Mouse (Mus musculus) heart, embryonic 16.5 days (tissue): Measurements from ENCODE around the gene Rps21. TPM values are rescaled to one million over a fixed set of nuclear protein-coding genes. Genes with fewer than 3 reads are reported as not detected.
"Not testable (repeated sequence)": the region's sequence is repeated elsewhere in the genome, so short reads cannot be mapped to it uniquely, and the experiment has no call there.

Source experiments
- ATAC-seq: fragments of 200-750 bp; cut with Nextera tagmentation; replicated peaks from 2 replicates; pipeline ENCODE4 v1.8.0; 2017; ENCODE audit warnings: moderate number of reproducible peaks; ENCODE audit not compliant: insufficient read depth, low FRiP score; ENCODE audit errors: extremely low read depth
- H3K27ac ChIP-seq: fragments of 300-500 bp; sonication (generic); 2 replicates; pipeline ENCODE4 v1.5.1; 2014; ENCODE audit warnings: mild to moderate bottlenecking, low read length, control low read depth, moderate library complexity
- H3K27me3 ChIP-seq: fragments of 300-500 bp; sonication (generic); 2 replicates; pipeline ENCODE4 v1.6.1; 2014; ENCODE audit warnings: low read length, mixed read lengths; ENCODE audit not compliant: control insufficient read depth, insufficient read depth
- H3K36me3 ChIP-seq: fragments of 300-500 bp; sonication (generic); 2 replicates; pipeline ENCODE4 v1.6.1; 2014; ENCODE audit not compliant: control insufficient read depth, insufficient read depth
- H3K4me1 ChIP-seq: fragments of 300-500 bp; sonication (generic); 2 replicates; pipeline ENCODE4 v1.6.1; 2014; ENCODE audit warnings: low read length, mixed read lengths; ENCODE audit not compliant: control insufficient read depth, insufficient read depth
- H3K4me2 ChIP-seq: fragments of 300-500 bp; sonication (generic); 2 replicates; pipeline ENCODE4 v1.6.1; 2014; ENCODE audit warnings: low read depth, mild to moderate bottlenecking, control low read depth, low read length
- H3K4me3 ChIP-seq: fragments of 300-500 bp; sonication (generic); 2 replicates; pipeline ENCODE4 v1.5.1; 2014; ENCODE audit warnings: mild to moderate bottlenecking, control low read depth, low read length
- H3K9ac ChIP-seq: fragments of 300-500 bp; sonication (generic); 2 replicates; pipeline ENCODE4 v1.6.1; 2014; ENCODE audit warnings: low read length, control low read depth
- H3K9me3 ChIP-seq: fragments of 300-500 bp; sonication (generic); replicated peaks from 2 replicates; pipeline ENCODE4 v1.6.1; 2016; ENCODE audit warnings: low read length; ENCODE audit not compliant: control insufficient read depth
- WGBS: fragments of 180-500 bp; shearing (Covaris S2); extraction: QIAGEN DNeasy Blood & Tissue Kit; methylation state at CpG from one replicate; pipeline ENCODE4 v1.1.7; 2014; 5-methylcytosine and 5-hydroxymethylcytosine counted together
- polyA plus RNA-seq: library from polyadenylated mRNA; unstranded; fragments of >200 nt; fragmentation: Nextera tagmentation; extraction: Ambion mirVana; gene quantifications from 2 replicates; pipeline ENCODE4 v1.2.1, GENCODE M21; 2015

Rps21 gene
- polyA plus RNA-seq, 1 experiment from 2014 or later = 208 TPM

DNA sequence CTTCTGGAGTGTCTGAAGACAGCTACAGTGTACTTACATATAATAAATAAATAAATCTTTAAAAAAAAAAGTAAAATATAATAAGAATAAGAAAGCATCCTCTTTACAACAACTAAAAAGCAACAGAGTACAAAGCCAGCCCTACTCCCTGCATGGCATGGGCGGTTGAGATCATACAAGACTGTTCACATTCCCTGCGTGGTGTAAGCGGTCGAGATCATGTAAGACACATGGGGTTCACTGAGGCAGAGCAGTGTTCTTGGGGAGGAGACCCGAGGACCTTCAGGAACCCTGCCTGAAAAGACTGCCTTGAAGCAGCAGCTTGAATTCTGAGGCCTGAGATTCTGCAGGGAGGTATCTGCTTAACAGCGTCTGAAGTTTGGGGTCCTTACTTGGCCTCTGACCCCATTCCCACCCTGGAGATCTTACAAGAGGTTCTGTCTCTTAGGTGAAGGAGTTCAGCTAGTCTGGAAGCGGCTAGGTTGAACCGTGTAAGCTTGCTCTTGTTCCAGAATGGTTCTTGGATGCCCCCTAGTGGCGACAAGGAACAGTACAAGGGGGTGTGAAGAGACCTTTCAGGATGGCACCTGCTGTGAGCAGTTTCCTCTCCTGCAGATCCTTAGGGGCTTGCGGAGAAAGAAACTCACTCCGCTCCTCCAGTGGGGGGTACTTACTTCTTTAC is 6.1 kb upstream of the Rps21 start:
- Histone ChIP-seq H3K27ac (no peak overlapping the region), H3K9ac (0 out of 2 replicates have a peak overlapping the region, but pooled peaks have one; percentile 24), H3K4me3 (no peak overlapping the region), H3K36me3 (no peaks in the 10 kb centered on the region), H3K27me3 (no peaks in the 10 kb centered on the region), H3K9me3 (no peaks in the 10 kb centered on the region), H3K4me1 (peaks cover 4% of the 10 kb centered on the region), H3K4me2 (no peak overlapping the region)
- WGBS = 26% methylated on average over 11 of the region's 11 CpGs
- peak; percentile 82 for ATAC-seq

DNA sequence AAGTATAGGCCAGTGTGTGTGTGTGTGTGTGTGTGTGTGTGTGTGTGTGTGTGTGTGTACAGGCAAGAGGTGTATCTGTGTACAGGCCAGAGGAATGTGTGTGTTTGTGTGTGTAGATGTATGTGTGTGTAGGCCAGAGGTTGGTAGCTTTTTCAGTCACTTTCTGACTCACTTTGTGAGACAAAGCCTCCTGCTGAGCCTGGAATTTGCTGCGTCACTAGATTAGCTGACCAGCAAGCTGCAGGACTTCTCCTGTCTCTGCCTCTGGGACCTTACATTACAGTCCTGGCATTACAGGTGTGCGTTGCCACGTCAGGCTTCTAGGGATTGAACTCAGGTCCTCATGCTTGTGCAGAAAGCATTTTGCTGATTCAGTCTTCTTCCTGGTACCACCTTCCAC is 5.3 kb upstream of the Rps21 start:
- H3K4me2 ChIP-seq = no peak overlapping the region
- no peaks in the 10 kb centered on the region for H3K9me3 ChIP-seq
- peaks cover 6% of the 10 kb centered on the region for H3K4me1 ChIP-seq
- H3K4me3 ChIP-seq = no peak overlapping the region
- H3K27me3 ChIP-seq = no peaks in the 10 kb centered on the region
- H3K36me3 ChIP-seq = no peaks in the 10 kb centered on the region
- no peak overlapping the region for H3K9ac ChIP-seq
- 67% methylated on average over 3 of the region's 3 CpGs for WGBS
- no peak for ATAC-seq
- no peak overlapping the region for H3K27ac ChIP-seq

DNA sequence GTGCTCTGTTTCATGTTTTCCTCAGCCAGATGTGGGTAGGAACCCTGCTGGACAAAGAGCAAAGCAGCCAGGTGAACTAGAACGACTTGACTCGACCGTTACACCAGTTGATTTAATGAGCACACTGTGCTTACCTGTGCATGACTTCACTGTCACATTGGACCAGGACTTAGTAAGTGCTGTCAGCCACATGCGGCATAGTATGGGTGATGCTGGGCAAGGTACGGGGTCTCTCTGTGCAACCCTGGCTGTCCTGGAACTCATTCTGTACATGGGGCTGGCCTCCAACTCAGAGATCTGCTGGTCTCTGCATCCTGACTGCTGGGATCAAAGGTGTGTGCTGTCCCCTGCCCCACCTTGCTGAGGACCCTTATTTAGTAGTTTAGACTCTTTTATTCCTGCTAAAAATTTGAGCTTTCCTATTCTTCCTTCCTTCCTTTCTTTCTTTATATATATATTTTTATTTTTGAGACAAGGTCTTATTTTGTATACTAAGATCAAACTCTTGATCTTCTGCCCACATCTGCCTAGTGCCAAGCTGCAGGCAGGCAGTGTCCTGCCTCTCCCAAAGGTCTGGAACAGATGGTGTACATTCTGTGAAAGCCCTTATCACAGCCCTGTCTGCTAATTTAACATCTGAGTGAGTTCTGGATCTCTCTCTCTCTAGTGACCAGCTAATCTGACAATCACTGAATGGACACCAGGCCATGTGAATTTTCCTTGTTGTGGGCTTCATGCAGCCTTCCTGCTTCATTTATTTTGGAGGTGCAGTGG is 2.6 kb upstream of the Rps21 start:
- H3K36me3 ChIP-seq = peaks cover 3% of the 10 kb centered on the region; the same call in 1 of the 2 replicates
- H3K9me3 ChIP-seq = no peaks in the 10 kb centered on the region
- 88% methylated on average over 5 of the region's 5 CpGs for WGBS
- H3K9ac ChIP-seq = no peak overlapping the region
- no peak overlapping the region for H3K4me3 ChIP-seq
- peaks cover 14% of the 10 kb centered on the region for H3K4me1 ChIP-seq
- no peak overlapping the region for H3K4me2 ChIP-seq
- no peaks in the 10 kb centered on the region for H3K27me3 ChIP-seq
- no peak for ATAC-seq
- no peak overlapping the region for H3K27ac ChIP-seq

DNA sequence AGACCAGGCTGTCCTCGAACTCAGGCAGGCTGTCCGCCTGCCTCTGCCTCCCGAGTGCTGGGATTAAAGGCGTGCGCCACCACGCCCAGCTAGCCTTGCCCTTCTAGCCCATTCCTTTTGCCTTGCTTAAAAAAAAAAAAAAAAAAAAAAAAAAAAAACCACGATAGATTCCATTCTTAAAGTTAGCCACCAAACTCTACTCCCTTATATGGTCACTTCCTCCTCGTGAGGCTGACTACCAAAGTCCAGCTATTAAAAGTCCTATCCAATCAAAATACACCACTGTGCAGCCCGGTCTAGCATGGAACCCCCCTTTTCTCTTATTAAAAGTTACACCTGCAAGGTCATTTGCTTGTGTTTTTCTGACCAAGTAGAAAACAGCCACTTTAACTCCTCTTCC is 1.5 kb upstream of the Rps21 start:
- no peaks in the 10 kb centered on the region for H3K27me3 ChIP-seq
- H3K4me3 ChIP-seq = no peak overlapping the region
- H3K9me3 ChIP-seq = no peaks in the 10 kb centered on the region
- H3K36me3 ChIP-seq = peaks cover 4% of the 10 kb centered on the region; the same call in 1 of the 2 replicates
- 82% methylated on average over 9 of the region's 9 CpGs for WGBS
- H3K9ac ChIP-seq = no peak overlapping the region
- H3K27ac ChIP-seq = no peak overlapping the region
- H3K4me2 ChIP-seq = peak overlapping the region; percentile 78; the same call in 1 of the 2 replicates
- H3K4me1 ChIP-seq = peaks cover 14% of the 10 kb centered on the region
- ATAC-seq = no peak

DNA sequence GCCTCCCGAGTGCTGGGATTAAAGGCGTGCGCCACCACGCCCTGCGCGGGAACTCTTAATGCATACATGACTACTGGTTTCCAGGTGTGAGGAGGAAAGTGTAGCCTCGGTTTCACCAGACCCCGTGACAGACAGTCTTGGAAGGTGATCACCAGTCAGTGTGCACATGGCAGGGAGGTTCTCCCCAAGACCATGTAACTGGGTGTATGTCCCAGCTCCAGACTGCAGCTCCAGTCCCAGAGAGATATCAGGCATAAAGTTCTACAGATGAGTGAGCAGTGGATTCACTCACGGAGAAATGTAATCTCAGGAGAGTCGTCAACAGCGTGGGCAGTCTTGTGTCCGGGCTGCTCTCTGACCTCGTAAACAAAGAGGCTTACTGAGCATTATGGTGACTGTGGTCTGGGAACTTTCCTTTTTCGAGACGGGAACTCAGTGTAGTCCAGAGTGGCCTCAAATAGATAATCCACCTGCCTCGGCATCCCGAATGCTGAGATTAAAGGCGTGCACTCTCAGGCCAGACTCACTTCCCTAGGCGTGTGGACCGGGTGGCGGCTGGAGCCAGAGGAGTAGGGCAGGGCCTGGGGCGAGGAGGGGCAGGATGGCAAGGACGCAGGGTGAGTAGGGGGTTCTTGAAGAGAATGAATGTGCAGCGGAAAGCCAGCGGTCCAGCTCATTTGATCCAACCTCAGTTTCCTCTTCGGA is 729 bp upstream of the Rps21 start:
- peak overlapping the region; percentile 78 for H3K4me2 ChIP-seq
- peaks cover 14% of the 10 kb centered on the region for H3K4me1 ChIP-seq
- no peaks in the 10 kb centered on the region for H3K27me3 ChIP-seq
- H3K9me3 ChIP-seq = no peaks in the 10 kb centered on the region
- peak overlapping the region; percentile 91 for H3K27ac ChIP-seq
- peaks cover 9% of the 10 kb centered on the region; the same call in 1 of the 2 replicates for H3K36me3 ChIP-seq
- H3K9ac ChIP-seq = peak overlapping the region; percentile 81
- 24% methylated on average over 26 of the region's 26 CpGs for WGBS
- peak; percentile 54 for ATAC-seq
- peak overlapping the region; percentile 61 for H3K4me3 ChIP-seq

DNA sequence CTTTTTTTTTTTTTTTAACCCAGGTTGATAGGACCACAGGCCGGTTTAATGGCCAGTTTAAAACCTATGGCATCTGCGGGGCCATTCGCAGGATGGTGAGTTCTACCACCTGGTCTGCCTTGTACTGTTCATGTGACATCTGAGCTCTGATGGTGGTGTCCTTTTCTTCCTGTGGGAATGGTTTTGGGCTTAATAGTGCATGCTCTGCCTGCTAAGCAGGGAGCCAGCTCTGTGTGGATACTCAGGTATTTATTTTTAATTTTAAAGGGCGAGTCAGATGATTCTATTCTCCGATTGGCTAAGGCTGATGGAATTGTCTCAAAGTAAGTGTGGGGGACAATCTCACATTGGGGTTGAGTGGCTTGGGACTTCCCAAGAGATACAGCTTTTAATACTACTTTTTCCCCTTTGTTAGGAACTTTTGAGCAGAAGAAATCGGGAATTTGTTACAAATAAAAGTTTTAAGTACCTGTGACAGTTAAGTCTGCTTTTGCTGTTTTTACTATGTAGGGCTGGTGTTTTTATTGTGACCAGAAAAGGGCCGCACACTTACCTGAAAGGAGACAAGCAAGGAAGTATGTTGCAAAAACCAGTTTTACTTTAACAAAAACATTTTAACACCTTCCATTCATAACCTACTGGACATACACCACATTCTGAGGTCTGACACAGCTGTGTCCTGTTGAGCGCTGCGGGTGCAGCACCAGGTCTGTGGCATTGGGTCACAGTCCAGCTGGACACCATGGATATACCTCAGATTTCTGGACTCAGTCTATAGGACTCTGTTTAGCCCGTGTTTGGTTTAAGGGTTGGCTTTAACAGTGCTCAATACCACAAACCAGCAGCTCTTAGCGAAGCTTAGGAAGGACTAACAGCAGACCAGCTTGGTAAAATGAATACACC is 1.0 kb downstream of the Rps21 start:
- H3K4me1 ChIP-seq = peaks cover 20% of the 10 kb centered on the region
- 56% methylated on average over 11 of the region's 11 CpGs for WGBS

DNA sequence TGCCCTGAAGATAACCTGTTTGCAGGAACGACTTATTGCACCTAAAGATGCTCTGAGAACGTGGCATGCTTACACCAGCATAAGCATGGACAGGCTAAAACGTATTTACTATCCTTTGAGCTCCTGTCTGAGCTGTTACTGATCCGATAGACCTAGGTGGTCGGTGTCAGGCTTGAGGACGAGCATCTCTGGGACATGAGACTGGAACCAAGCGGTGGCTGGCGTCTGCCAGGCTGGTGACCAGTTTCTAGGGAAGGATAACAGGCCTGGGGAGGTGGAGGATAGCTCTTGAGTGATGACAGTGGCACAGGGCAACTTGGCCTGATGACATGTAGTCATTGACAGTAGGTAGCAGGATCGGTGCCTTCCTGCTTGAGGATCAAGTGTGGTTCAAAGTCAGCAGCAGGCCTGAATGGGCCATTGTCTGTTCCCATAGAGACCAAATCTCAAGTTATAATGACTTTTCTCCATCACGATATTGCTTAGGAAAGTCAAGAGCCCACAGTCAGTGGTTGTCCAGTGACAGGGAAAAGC is 1.8 kb downstream of the Rps21 start:
- H3K4me2 ChIP-seq, H3K9me3 ChIP-seq, H3K27me3 ChIP-seq, H3K27ac ChIP-seq, H3K36me3 ChIP-seq, H3K4me3 ChIP-seq, ATAC-seq, H3K9ac ChIP-seq: not testable (repeated sequence)
- peaks cover 20% of the 10 kb centered on the region for H3K4me1 ChIP-seq
- 67% methylated on average over 10 of the region's 10 CpGs for WGBS

More for the DNA sequence above, 1.0 kb downstream of the Rps21 start:
- Histone ChIP-seq H3K27me3 (no peaks in the 10 kb centered on the region), H3K4me3 (peak overlapping the region; percentile 61), H3K36me3 (peaks cover 9% of the 10 kb centered on the region; the same call in 1 of the 2 replicates), H3K27ac (no peak overlapping the region), H3K9me3 (no peaks in the 10 kb centered on the region), H3K4me2 (peak overlapping the region; percentile 73), H3K9ac (peak overlapping the region; percentile 77)
- ATAC-seq = no peak
